Mouse (Mus musculus) splenic B cell, adult 2 months (primary cell): ENCODE results near the gene Fastk.

Experiments used
- DNase-seq: peaks from one replicate; pipeline ENCODE4 v3.0.0-alpha.2; 2011; ENCODE audit warnings: low read depth, low spot score
- H3K27me3 ChIP-seq: 2 replicates; pipeline ENCODE4 v1.6.1; 2012; ENCODE audit warnings: mild to moderate bottlenecking, low read length, moderate library complexity, mixed read lengths; ENCODE audit not compliant: control insufficient read depth, poor library complexity, insufficient read depth, severe bottlenecking
- H3K36me3 ChIP-seq: 2 replicates; pipeline ENCODE4 v1.6.1; 2012; ENCODE audit warnings: mild to moderate bottlenecking, low read length, moderate library complexity, mixed read lengths; ENCODE audit not compliant: control insufficient read depth, poor library complexity, insufficient read depth, severe bottlenecking

The Fastk gene

GRCm38 (mm10) chr5:24444746-24445427 lies at the start of gene Fastk:
Gene Fastk (minus strand): TSS chr5:24445287.
- Histone ChIP-seq H3K27me3 (no peaks in the 10 kb centered on the region), H3K36me3 (no peaks in the 10 kb centered on the region; the same call in 1 of the 2 replicates)
- peak; percentile 93 for DNase-seq

DNA sequence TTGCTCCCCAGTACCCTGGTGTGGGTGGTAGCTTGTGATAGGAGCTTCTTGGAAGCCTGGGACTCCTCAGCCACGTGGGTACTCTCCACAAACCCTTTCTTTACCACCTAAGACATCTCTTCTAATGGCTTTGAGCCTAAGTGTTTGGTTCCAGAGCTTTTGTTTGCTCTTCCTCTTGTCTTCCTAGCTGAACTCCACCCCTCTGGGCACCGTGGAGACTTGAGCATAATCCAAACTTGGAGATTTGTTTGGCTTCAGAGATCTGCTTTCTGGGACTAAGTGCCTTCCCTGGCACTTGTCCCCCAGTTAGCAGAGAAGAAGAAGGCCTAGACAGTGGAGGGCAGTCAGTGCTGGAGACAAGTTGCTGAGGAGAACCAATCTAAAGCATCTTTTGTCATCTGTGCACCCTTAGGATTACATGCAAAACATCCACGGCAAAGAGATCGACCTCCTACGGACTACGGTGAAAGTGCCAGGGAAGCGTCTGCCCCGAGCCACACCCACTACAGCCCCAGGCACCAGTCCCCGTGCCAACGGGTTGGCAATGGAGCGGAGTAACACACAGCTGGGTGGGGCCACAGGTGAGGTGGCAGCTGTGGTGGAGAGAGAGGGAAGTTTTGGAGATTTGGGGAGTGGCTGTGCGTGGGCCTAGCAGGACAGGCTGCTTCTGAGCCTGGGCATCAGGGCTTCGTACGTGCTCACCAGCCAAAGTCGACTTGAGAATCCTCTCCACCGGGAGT lies 47.6 kb upstream of the Fastk start:
- DNase-seq = no peak
- peaks cover 3% of the 10 kb centered on the region; the same call in 1 of the 2 replicates for H3K36me3 ChIP-seq
- no peaks in the 10 kb centered on the region for H3K27me3 ChIP-seq

- Histone ChIP-seq H3K36me3 (peaks cover 3% of the 10 kb centered on the region; the same call in 1 of the 2 replicates), H3K27me3 (no peaks in the 10 kb centered on the region)
- DNase-seq = no peak
Measured at GRCm38 (mm10) chr5:24490413-24490920, 45.4 kb upstream of the Fastk start.

DNA sequence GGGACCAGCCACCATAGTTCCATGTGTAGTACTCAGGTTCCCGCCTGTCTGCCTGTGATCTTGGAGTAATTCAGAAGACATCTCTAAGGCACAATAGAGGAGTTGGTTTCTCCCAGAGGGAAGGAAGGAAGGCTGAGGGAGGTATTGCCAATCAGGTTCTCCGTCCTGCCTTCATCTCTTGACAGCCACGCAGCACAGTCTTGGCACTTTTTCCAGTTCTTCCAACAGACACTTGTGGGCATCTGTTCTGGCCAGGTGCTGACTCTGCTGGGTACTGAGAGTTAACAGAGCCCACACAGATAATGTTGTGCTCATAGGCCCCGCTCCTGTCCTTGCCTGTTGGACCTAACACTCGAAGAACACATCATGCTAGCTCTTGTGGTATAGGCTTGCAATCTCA lies 41.7 kb upstream of the Fastk start:
- no peak for DNase-seq
- peaks cover 3% of the 10 kb centered on the region; the same call in 1 of the 2 replicates for H3K36me3 ChIP-seq
- H3K27me3 ChIP-seq = no peaks in the 10 kb centered on the region

- H3K36me3 ChIP-seq = peaks cover 3% of the 10 kb centered on the region; the same call in 1 of the 2 replicates
- peak; percentile 78 for DNase-seq
- no peaks in the 10 kb centered on the region for H3K27me3 ChIP-seq
Measured at GRCm38 (mm10) chr5:24486097-24486496, 41.0 kb upstream of the Fastk start.

GRCm38 (mm10) chr5:24484963-24485362 lies 39.9 kb upstream of the Fastk start:
- no peak for DNase-seq
- peaks cover 10% of the 10 kb centered on the region for H3K36me3 ChIP-seq

GRCm38 (mm10) chr5:24483326-24483725 lies 38.2 kb upstream of the Fastk start:
- Histone ChIP-seq H3K36me3 (peaks cover 17% of the 10 kb centered on the region), H3K27me3 (no peaks in the 10 kb centered on the region)
- DNase-seq = peak; percentile 58

More at GRCm38 (mm10) chr5:24484963-24485362, 39.9 kb upstream of the Fastk start:
- no peaks in the 10 kb centered on the region for H3K27me3 ChIP-seq

- peaks cover 17% of the 10 kb centered on the region for H3K36me3 ChIP-seq
- no peak for DNase-seq
Measured at GRCm38 (mm10) chr5:24482247-24483079, 37.4 kb upstream of the Fastk start.

GRCm38 (mm10) chr5:24481647-24482046 lies 36.6 kb upstream of the Fastk start:
- DNase-seq = peak; percentile 41
- no peaks in the 10 kb centered on the region for H3K27me3 ChIP-seq

More at GRCm38 (mm10) chr5:24482247-24483079, 37.4 kb upstream of the Fastk start:
- H3K27me3 ChIP-seq = no peaks in the 10 kb centered on the region

GRCm38 (mm10) chr5:24477909-24478308 lies 32.8 kb upstream of the Fastk start:
- Histone ChIP-seq H3K36me3 (peaks cover 15% of the 10 kb centered on the region), H3K27me3 (no peaks in the 10 kb centered on the region)
- DNase-seq = no peak

More at GRCm38 (mm10) chr5:24481647-24482046, 36.6 kb upstream of the Fastk start:
- H3K36me3 ChIP-seq = peaks cover 18% of the 10 kb centered on the region

DNA sequence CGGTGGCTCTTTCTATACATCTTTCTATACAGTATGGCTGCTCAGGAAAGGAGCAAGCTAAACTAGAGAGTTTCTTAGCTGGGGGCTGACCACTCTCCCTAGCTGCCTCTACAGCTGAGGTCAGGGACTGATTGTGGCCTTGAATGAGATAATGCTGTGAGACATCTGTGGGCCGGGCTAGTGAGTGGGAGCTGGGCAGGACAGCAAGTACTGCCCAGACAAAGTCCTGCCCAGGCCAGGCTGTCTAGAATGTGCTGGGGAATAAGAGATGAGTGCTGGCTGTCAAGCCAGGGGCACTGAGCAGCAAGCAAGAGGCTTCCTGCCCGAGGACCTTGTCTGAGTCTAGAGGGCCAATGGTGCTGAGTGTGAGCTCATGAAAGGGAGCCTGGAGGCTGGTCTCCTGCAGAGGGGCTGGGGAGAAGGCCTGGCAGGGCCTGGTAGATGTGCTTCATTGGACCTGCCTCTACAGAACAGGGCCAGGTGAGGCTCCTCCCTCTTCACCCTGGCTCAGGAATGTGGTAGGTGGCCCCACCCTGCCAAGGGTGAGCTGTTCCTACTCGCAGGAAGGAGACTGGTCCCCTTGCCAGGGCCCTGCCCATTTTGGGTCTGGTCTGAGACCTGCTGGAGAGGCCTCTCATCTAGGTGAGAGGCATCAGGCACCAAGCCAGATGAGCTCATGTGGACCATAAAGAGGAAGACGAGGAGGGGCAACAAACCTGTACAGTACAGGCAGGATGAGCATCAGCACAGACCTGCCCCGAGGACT lies 30.6 kb upstream of the Fastk start:
- peaks cover 13% of the 10 kb centered on the region for H3K36me3 ChIP-seq
- no peak for DNase-seq
- H3K27me3 ChIP-seq = no peaks in the 10 kb centered on the region

DNA sequence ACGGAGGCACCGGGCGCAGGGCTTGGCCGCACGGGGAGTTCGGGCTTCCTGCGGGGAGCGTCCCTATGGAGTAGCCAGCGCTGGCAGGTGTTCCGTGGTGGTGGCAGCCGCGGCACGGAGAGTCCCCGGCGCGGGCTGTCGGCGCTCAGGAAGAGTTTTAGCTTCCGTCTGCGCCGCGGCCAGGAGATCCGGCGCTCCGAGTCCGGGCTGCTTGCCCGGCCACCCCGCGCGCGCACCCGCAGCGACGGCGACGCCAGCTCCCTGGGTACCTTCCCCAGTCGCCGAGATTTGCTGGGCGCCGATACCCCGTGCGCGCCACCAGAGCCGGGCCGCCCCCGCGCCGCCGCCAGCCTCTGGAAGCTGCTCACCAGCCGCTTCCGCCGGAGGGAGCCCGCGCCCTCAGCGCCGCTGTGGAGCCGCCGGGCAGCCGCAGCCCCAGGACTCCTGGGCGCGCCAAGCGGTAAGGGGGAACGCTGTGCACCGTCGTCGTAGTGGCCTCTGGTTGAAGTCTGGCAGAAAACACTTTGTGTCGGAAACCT lies 29.7 kb upstream of the Fastk start:
- H3K36me3 ChIP-seq = peaks cover 6% of the 10 kb centered on the region
- H3K27me3 ChIP-seq = no peaks in the 10 kb centered on the region
- peak; percentile 18 for DNase-seq

GRCm38 (mm10) chr5:24474025-24474722 lies 29.1 kb upstream of the Fastk start:
- Histone ChIP-seq H3K36me3 (peaks cover 5% of the 10 kb centered on the region), H3K27me3 (no peaks in the 10 kb centered on the region)
- DNase-seq = no peak
